25 mouse cellular contexts compared by ENCODE assay signal in the genomic region with DNA sequence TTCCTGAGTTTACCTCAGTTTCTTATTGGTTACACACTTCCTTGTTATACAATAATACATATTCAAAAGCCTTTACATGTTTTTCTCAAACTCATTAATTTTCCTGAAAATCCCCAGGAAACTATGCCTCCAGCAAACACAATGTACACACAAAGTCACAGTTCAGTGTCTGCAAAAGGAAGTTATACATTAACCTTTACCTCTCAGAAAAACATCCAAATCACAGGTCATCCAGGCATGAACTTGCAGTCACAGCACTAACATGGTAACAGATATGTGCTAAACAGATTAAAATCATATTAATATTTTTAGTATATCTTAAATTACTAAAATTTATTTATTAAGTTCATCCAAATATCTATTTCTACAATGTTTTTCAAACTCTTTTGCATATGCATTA.
"Had no signal": no experiment of that assay in that cellular context is flagged by ENCODE, and none has a peak within 500 bp of the region (broad histone marks: within the 10 kb centered on the region; RNA-seq: fewer than 3 reads in every experiment).

No protein-coding gene starts in this region.

- H3K27me3 ChIP-seq: heart, embryonic 13.5 days; heart, embryonic 15.5 days; hindbrain, embryonic 13.5 days; hindbrain, embryonic 15.5 days; limb, embryonic 13.5 days; limb, embryonic 15.5 days had no signal

- H3K4me1 ChIP-seq: heart, embryonic 10.5 days; heart, embryonic 13.5 days; heart, embryonic 15.5 days; hindbrain, embryonic 13.5 days; hindbrain, embryonic 15.5 days; limb, embryonic 13.5 days; limb, embryonic 15.5 days had no signal

- H3K4me2 ChIP-seq: heart, embryonic 13.5 days; heart, embryonic 15.5 days; hindbrain, embryonic 13.5 days; hindbrain, embryonic 15.5 days; limb, embryonic 13.5 days; limb, embryonic 15.5 days; liver, embryonic 11.5 days had no signal

- ATAC-seq: forebrain, embryonic 16.5 days; hindbrain, postnatal 0 days had no signal

- H3K9me3 ChIP-seq: heart, embryonic 13.5 days; heart, embryonic 15.5 days; hindbrain, embryonic 13.5 days; hindbrain, embryonic 15.5 days; limb, embryonic 13.5 days; limb, embryonic 15.5 days had no signal

- H3K9ac ChIP-seq: heart, embryonic 13.5 days; heart, embryonic 15.5 days; hindbrain, embryonic 13.5 days; hindbrain, embryonic 15.5 days; limb, embryonic 13.5 days; limb, embryonic 15.5 days; liver, embryonic 14.5 days had no signal

- H3K36me3 ChIP-seq: heart, embryonic 10.5 days; heart, embryonic 13.5 days; heart, embryonic 15.5 days; hindbrain, embryonic 13.5 days; hindbrain, embryonic 15.5 days; limb, embryonic 13.5 days; limb, embryonic 15.5 days had no signal

- H3K27ac ChIP-seq: gastrocnemius, adult 2 months; heart, embryonic 10.5 days; heart, embryonic 13.5 days; heart, embryonic 15.5 days; hindbrain, embryonic 13.5 days; hindbrain, embryonic 15.5 days; hindbrain, postnatal 0 days; kidney, postnatal 0 days; layer of hippocampus, adult 2 months; left cerebral cortex, adult 2 months; limb, embryonic 13.5 days; limb, embryonic 15.5 days; liver, embryonic 14.5 days had no signal

- H3K4me3 ChIP-seq: gastrocnemius, adult 2 months; heart, embryonic 10.5 days; heart, embryonic 13.5 days; heart, embryonic 15.5 days; hindbrain, embryonic 13.5 days; hindbrain, embryonic 15.5 days; layer of hippocampus, adult 2 months; left cerebral cortex, adult 2 months; limb, embryonic 13.5 days; limb, embryonic 15.5 days had no signal

- DNase-seq: gastrocnemius, adult 2 months; gastrocnemius, postnatal 10 days; gastrocnemius, postnatal 25 days; heart, adult 18-20 months; heart, postnatal 14 days; heart, postnatal 36 days; kidney, adult 18-20 months; kidney, postnatal 25 days; kidney, postnatal 4 days; left cerebral cortex, postnatal 4 days; lung, adult 18-20 months had no signal
